Mouse (Mus musculus): Measurements from ENCODE around the gene Zmynd15. TPM values are rescaled to one million over a fixed set of nuclear protein-coding genes. Genes with fewer than 3 reads are reported as not detected.

Zmynd15 gene
- polyA plus RNA-seq, 1 experiment from 2014 or later = 2.4 TPM

GRCm38 (mm10) chr11:70506385-70506784 lies 47.2 kb downstream of the Zmynd15 start:
- Histone ChIP-seq H3K27ac (no peak overlapping the region), H3K79me2 (ENCODE audit: inconsistent target) (no peaks in the 10 kb centered on the region), H3K36me3 (ENCODE audit: inconsistent target) (no peaks in the 10 kb centered on the region), H3K4me3 (ENCODE audit: inconsistent target) (no peak overlapping the region)
- WGBS (ENCODE audit: missing documents) = 33% methylated on average over 4 of the region's 4 CpGs

GRCm38 (mm10) chr11:70506962-70507515 lies 47.8 kb downstream of the Zmynd15 start:
- no peak overlapping the region for H3K27ac ChIP-seq
- WGBS (ENCODE audit: missing documents) = 81% methylated on average over 7 of the region's 7 CpGs
- H3K79me2 ChIP-seq (ENCODE audit: inconsistent target) = no peaks in the 10 kb centered on the region
- no peak overlapping the region for H3K4me3 ChIP-seq (ENCODE audit: inconsistent target)
- no peaks in the 10 kb centered on the region for H3K36me3 ChIP-seq (ENCODE audit: inconsistent target)

GRCm38 (mm10) chr11:70509753-70510564 lies 50.7 kb downstream of the Zmynd15 start:
- no peaks in the 10 kb centered on the region for H3K79me2 ChIP-seq (ENCODE audit: inconsistent target)
- H3K4me3 ChIP-seq (ENCODE audit: inconsistent target) = no peak overlapping the region
- no peak overlapping the region for H3K27ac ChIP-seq
- H3K36me3 ChIP-seq (ENCODE audit: inconsistent target) = no peaks in the 10 kb centered on the region
- 19% methylated on average over 19 of the region's 19 CpGs for WGBS (ENCODE audit: missing documents)

- 83% methylated on average over 2 of the region's 2 CpGs for WGBS (ENCODE audit: missing documents)
- Histone ChIP-seq H3K4me3 (ENCODE audit: inconsistent target) (no peak overlapping the region), H3K79me2 (ENCODE audit: inconsistent target) (no peaks in the 10 kb centered on the region), H3K36me3 (ENCODE audit: inconsistent target) (no peaks in the 10 kb centered on the region), H3K27ac (no peak overlapping the region)
Measured at GRCm38 (mm10) chr11:70511242-70511641, 52.0 kb downstream of the Zmynd15 start.

DNA sequence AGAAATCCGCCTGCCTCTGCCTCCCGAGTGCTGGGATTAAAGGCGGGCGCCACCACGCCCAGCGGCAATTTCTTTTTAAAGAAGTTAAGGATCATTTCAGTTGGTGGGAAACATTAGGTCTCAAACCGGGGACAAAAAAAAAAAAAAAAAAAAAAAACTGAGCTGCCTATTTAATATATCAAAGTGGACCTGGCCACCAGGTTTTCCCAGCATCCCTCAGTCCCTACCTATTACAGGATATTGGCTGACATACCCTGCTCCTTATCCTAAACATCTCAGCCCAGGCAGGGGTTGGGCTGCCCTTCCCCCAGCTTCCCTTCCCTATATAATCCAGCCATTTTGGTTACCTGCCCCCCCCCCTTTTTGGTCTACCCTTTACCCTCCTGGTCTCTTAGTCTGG lies 52.6 kb downstream of the Zmynd15 start:
- Histone ChIP-seq H3K36me3 (ENCODE audit: inconsistent target) (no peaks in the 10 kb centered on the region), H3K27ac (no peak overlapping the region), H3K79me2 (ENCODE audit: inconsistent target) (no peaks in the 10 kb centered on the region), H3K4me3 (ENCODE audit: inconsistent target) (no peak overlapping the region)
- 96% methylated on average over 6 of the region's 7 CpGs for WGBS (ENCODE audit: missing documents)

- 73% methylated on average over 7 of the region's 7 CpGs for WGBS (ENCODE audit: missing documents)
- H3K27ac ChIP-seq = no peak overlapping the region
- H3K36me3 ChIP-seq (ENCODE audit: inconsistent target) = no peaks in the 10 kb centered on the region
- no peaks in the 10 kb centered on the region for H3K79me2 ChIP-seq (ENCODE audit: inconsistent target)
- H3K4me3 ChIP-seq (ENCODE audit: inconsistent target) = no peak overlapping the region
Measured at GRCm38 (mm10) chr11:70512709-70513342, 53.6 kb downstream of the Zmynd15 start.

DNA sequence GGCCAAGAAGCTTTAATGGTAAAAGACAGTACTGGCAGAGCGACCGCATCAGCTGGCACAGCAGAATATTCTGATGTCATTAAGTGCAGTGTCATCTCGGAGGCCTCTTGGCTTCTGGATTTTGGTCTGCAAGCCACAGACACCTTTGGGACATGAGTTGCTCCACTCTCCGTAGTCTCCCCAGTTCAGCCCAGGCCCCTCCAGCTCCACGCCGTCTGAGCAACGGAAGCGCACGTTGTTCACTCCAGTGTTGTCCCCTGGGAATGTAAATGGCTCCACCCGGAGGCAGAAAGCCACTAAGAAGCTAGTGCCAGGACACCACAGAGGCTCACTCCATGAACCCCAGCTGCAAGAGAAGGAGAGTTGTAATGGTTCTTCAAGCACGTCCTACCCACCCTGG lies 54.3 kb downstream of the Zmynd15 start:
- H3K27ac ChIP-seq = no peak overlapping the region
- whole genome bisulfite sequencing (ENCODE audit: missing documents) = 85% methylated on average over 11 of the region's 11 CpGs
- H3K36me3 ChIP-seq (ENCODE audit: inconsistent target) = no peaks in the 10 kb centered on the region
- H3K79me2 ChIP-seq (ENCODE audit: inconsistent target) = no peaks in the 10 kb centered on the region
- no peak overlapping the region for H3K4me3 ChIP-seq (ENCODE audit: inconsistent target)

GRCm38 (mm10) chr11:70514288-70514687 lies 55.1 kb downstream of the Zmynd15 start, which contains the start of gene Vmo1:
Gene Vmo1, minus strand, starts transcription at chr11:70514616.
- H3K79me2 ChIP-seq (ENCODE audit: inconsistent target) = no peaks in the 10 kb centered on the region
- 89% methylated on average over 7 of the region's 7 CpGs for WGBS (ENCODE audit: missing documents)
- no peaks in the 10 kb centered on the region for H3K36me3 ChIP-seq (ENCODE audit: inconsistent target)
- H3K4me3 ChIP-seq (ENCODE audit: inconsistent target) = no peak within 1 kb of the TSS
- H3K27ac ChIP-seq = no peak within 1 kb of the TSS

Other genes starting within 250 kb of the Zmynd15 start
- gene Slc16a11, start 246.7 kb upstream of the Zmynd15 start, polyA plus RNA-seq (2018) = not detected in 3 replicates
- 7.4 to 12.5 TPM (median 10.7 TPM) in 3 replicates for gene Slc16a13, start 238.4 kb upstream of the Zmynd15 start, polyA plus RNA-seq (2018)
- gene Bcl6b, start 229.6 kb upstream of the Zmynd15 start, polyA plus RNA-seq (2018) = 0.14 TPM in 1 of 3 replicates, not detected in the others
- gene 0610010K14Rik, start 221.5 kb upstream of the Zmynd15 start, polyA plus RNA-seq (2018) = 55.0 to 61.6 TPM (median 59.2 TPM) in 3 replicates
- 2.6 to 6.0 TPM (median 4.8 TPM) in 3 replicates for gene Gm21988, start 219.6 kb upstream of the Zmynd15 start, polyA plus RNA-seq (2018)
- 534 to 573 TPM (median 562 TPM) in 3 replicates for gene Rnasek, start 219.6 kb upstream of the Zmynd15 start, polyA plus RNA-seq (2018)
- gene Alox12, start 204.1 kb upstream of the Zmynd15 start, polyA plus RNA-seq (2018) = 0.09 to 0.95 TPM (median 0.17 TPM) in 3 replicates
- gene Alox12e, start 136.8 kb upstream of the Zmynd15 start, polyA plus RNA-seq (2018) = not detected in 3 replicates
- not detected in 3 replicates for gene Alox15, start 107.4 kb upstream of the Zmynd15 start, polyA plus RNA-seq (2018)
- gene Pelp1, start 49.4 kb upstream of the Zmynd15 start, polyA plus RNA-seq (2018) = 16.8 to 21.8 TPM (median 20.3 TPM) in 3 replicates
- gene Arrb2, start 26.8 kb upstream of the Zmynd15 start, polyA plus RNA-seq (2018) = 230 to 319 TPM (median 312 TPM) in 3 replicates
- gene Med11, start 7.5 kb upstream of the Zmynd15 start, polyA plus RNA-seq (2018) = 29.8 to 44.9 TPM (median 39.4 TPM) in 3 replicates
- gene Cxcl16, start 551 bp downstream of the Zmynd15 start, polyA plus RNA-seq (2018) = 84.4 to 133 TPM (median 111 TPM) in 3 replicates
- 2.7 to 4.1 TPM in 2 of 3 replicates, not detected in the other for gene Tm4sf5, start 45.8 kb downstream of the Zmynd15 start, polyA plus RNA-seq (2018)
- gene Vmo1, start 55.2 kb downstream of the Zmynd15 start, polyA plus RNA-seq (2018) = not detected in 3 replicates
- not detected in 3 replicates for gene Gltpd2, start 59.8 kb downstream of the Zmynd15 start, polyA plus RNA-seq (2018)
- 305 to 399 TPM (median 395 TPM) in 3 replicates for gene Psmb6, start 65.9 kb downstream of the Zmynd15 start, polyA plus RNA-seq (2018)
- not detected in 3 replicates for gene Gm40193, start 73.5 kb downstream of the Zmynd15 start, polyA plus RNA-seq (2018)
- 19.1 to 36.3 TPM (median 25.0 TPM) in 3 replicates for gene Pld2, start 80.6 kb downstream of the Zmynd15 start, polyA plus RNA-seq (2018)
- gene Mink1, start 103.4 kb downstream of the Zmynd15 start, polyA plus RNA-seq (2018) = 23.4 to 63.5 TPM (median 51.1 TPM) in 3 replicates
- not detected in 3 replicates for gene 4930544D05Rik, start 156.4 kb downstream of the Zmynd15 start, polyA plus RNA-seq (2018)
- not detected in 3 replicates for gene Chrne, start 159.8 kb downstream of the Zmynd15 start, polyA plus RNA-seq (2018)
- 0.09 to 2.0 TPM (median 0.28 TPM) in 3 replicates for gene Gp1ba, start 179.7 kb downstream of the Zmynd15 start, polyA plus RNA-seq (2018)
- 11.6 to 41.2 TPM (median 23.9 TPM) in 3 replicates for gene Rnf167, start 187.8 kb downstream of the Zmynd15 start, polyA plus RNA-seq (2018)
- gene Slc25a11, start 188.0 kb downstream of the Zmynd15 start, polyA plus RNA-seq (2018) = 53.0 to 112 TPM (median 103 TPM) in 3 replicates
- 1,563 to 2,873 TPM (median 2,872 TPM) in 3 replicates for gene Pfn1, start 195.2 kb downstream of the Zmynd15 start, polyA plus RNA-seq (2018)
- gene Eno3, start 197.8 kb downstream of the Zmynd15 start, polyA plus RNA-seq (2018) = 3.0 to 5.4 TPM (median 4.8 TPM) in 3 replicates
- 72.0 to 176 TPM (median 83.0 TPM) in 3 replicates for gene Spag7, start 210.0 kb downstream of the Zmynd15 start, polyA plus RNA-seq (2018)
- gene Camta2, start 228.7 kb downstream of the Zmynd15 start, polyA plus RNA-seq (2018) = 35.3 to 53.1 TPM (median 41.4 TPM) in 3 replicates
- gene Inca1, start 240.7 kb downstream of the Zmynd15 start, polyA plus RNA-seq (2018) = 0.32 to 0.85 TPM (median 0.36 TPM) in 3 replicates
- 60.6 to 75.9 TPM (median 62.3 TPM) in 3 replicates for gene Kif1c, start 241.1 kb downstream of the Zmynd15 start, polyA plus RNA-seq (2018)

Measured in macrophage (primary cell).